Mouse (Mus musculus) small intestine, adult 2 months (tissue): ENCODE results near the gene Tcf7l1. TPM values are rescaled to one million over a fixed set of nuclear protein-coding genes. Genes with fewer than 3 reads are reported as not detected.

Experiments
- H3K27ac ChIP-seq: fragments of 200-500 bp; 2 replicates; pipeline ENCODE4 v1.5.1; 2012; ENCODE audit warnings: low read depth, low read length, control low read depth, inconsistent platforms; ENCODE audit not compliant: insufficient read depth
- H3K27me3 ChIP-seq: fragments of 200-500 bp; 2 replicates; pipeline ENCODE4 v1.6.1; 2012; ENCODE audit warnings: mild to moderate bottlenecking, moderate library complexity, low read length, inconsistent platforms; ENCODE audit not compliant: control insufficient read depth, insufficient read depth
- H3K36me3 ChIP-seq: fragments of 200-500 bp; 2 replicates; pipeline ENCODE4 v1.6.1; 2012; ENCODE audit warnings: mild to moderate bottlenecking, low read length, control low read depth, inconsistent platforms; ENCODE audit not compliant: control insufficient read depth, insufficient read depth
- H3K4me1 ChIP-seq: fragments of 200-500 bp; 2 replicates; pipeline ENCODE4 v1.6.1; 2012; ENCODE audit warnings: low read length, inconsistent platforms, mixed read lengths; ENCODE audit not compliant: control insufficient read depth, insufficient read depth, insufficient read length
- H3K4me3 ChIP-seq: fragments of 200-500 bp; 2 replicates; pipeline ENCODE4 v1.5.1; 2012; ENCODE audit warnings: low read depth, mild to moderate bottlenecking, control low read depth, inconsistent platforms, low read length, moderate library complexity
- CTCF ChIP-seq: fragments of 200-500 bp; IDR thresholded peaks from 2 replicates; pipeline ENCODE4 v1.5.1; 2012; ENCODE audit warnings: low read depth, mild to moderate bottlenecking, control low read depth, inconsistent platforms, low read length, moderate library complexity, mixed read lengths; ENCODE audit not compliant: insufficient replicate concordance, insufficient read length; ENCODE audit errors: extremely low read depth
- POLR2A ChIP-seq: fragments of 200-500 bp; IDR thresholded peaks from 2 replicates; pipeline ENCODE4 v1.6.1; 2012; ENCODE audit warnings: low read depth, mild to moderate bottlenecking, control low read depth, inconsistent platforms, low read length, moderate library complexity
- WGBS: fragments of 180-500 bp; shearing (Covaris S2); methylation state at CpG from one replicate; pipeline ENCODE4 v1.1.7; 2018; 5-methylcytosine and 5-hydroxymethylcytosine counted together
- polyA plus RNA-seq: library from polyadenylated mRNA; depleted of rRNA; stranded (reverse); fragments of >200 nt; gene quantifications from 2 replicates; pipeline ENCODE4 v1.2.3, GENCODE M21; 2012

The Tcf7l1 gene
- polyA plus RNA-seq, 1 experiment = 4.7 TPM

DNA sequence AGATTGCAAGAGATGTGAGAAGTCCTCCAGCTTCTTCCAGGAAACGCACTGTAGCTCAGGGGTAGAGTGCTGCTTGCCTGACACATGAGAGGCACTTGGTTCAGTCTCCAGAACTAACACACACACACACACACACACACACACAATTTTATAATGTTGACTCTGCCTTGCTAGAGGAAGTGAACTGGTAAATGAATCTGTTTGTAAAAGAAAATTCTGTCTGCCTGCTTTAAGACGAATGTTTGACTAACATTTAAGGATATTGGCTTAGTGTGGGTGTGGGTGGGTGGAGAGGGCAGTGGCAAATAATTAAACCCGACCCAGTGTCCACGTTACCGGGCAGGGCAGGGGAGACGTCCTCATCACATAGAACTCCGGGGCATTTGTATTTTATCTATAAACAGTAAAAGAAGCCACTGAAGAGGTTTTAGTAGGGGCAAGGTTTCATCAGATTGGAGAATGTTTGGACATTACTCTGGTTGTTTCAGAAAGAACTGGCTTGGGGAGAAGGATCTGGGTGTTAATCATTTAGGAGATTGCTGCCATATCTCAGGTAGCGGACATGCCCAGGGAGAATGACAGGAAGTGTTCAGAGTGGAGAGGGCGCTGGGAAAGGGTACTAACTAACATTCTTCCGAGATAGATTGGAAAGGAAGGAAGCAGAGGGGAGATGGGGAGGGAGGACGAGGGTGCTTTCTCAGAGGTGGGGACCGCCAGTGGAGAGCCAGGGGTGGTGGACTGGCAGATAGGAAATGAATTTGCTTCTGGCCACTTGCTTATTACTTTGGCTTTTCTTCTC, 169.1 kb downstream of the Tcf7l1 start:
- Histone ChIP-seq H3K4me3 (peak overlapping the region; percentile 43), H3K27ac (peak overlapping the region; percentile 90), H3K4me1 (peaks cover 10% of the 10 kb centered on the region), H3K36me3 (no peaks in the 10 kb centered on the region), H3K27me3 (no peaks in the 10 kb centered on the region)
- TF ChIP-seq CTCF (no peak), POLR2A (no peak)
- WGBS = 13% methylated on average over 12 of the region's 12 CpGs

DNA sequence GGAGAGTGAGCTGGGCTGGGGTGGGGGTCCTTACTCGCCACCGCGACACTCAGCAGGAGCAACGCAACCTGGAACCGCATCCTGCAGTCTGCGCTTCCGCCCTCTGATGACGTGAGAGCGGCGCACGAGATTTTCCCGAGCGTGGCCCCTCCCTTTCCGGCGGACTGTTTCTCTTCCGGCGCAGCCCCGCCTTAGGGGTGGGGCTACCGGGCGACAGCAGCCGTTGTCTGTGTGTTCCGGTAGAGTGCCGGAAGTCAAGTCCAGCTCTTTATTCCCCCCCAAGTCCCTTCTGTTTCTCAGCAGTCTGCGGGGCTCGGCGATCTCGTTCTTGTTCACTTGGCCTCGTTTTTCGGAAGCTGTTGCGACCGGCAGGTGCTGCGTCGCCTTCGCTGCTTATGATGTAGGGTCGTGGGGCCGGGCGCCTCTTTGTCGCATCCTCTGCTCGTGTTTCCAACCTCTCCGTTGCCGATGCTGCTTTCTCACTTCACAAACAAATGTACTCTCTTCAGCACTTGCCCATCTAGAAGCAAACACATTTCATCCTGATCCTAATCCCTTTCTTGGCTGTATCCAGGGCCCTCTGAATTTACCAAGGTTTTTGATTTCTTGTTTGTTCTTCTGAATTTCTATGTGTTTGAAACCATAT, 172.3 kb downstream of the Tcf7l1 start, which contains the start of gene Tgoln1:
Gene Tgoln1 (minus strand): TSS at position 358 of the 646 bp plus-strand sequence.
- 0% methylated on average over 41 of the region's 41 CpGs for WGBS

DNA sequence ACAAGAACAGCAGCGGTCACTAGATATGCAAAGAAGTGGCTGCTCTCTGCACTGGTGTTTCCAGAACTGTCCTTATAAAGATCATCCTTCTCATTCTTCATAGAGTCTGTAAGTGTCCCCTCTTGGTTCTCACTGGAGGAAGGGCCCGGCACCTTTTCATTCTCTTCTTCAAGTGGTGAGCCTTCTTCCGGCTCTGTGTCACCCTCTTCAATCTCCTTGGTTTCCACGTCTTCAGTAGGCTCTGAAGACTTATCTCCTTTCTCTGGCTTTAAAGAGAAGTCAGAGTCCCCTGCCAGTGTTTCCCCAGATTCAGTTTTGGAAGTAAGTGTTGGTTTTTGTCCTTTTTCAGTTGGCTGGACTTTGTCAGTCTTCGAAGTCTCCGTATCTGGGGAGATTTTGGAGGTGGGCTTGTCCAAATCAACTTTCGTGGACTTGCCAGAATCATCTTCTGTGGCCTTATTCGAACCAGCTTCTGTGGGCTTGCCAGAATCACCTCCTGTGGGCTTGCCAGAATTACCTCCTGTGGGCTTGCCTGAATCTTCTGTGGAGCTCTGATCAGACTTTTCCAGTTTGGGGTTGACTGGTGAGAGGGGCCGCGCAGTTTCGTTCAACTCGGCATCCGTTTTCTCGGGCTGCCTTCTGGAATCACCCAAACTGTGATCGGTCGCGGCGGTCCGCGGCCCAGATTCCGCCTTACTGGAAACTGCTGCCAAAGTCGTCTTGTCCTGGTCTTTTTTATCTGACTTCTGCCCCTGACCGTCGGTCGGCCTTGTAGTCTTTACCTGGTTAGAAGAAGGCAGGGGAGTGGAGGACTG, 173.3 kb downstream of the Tcf7l1 start:
- WGBS = 6% methylated on average over 25 of the region's 25 CpGs
- Histone ChIP-seq H3K27me3 (no peaks in the 10 kb centered on the region), H3K36me3 (peaks cover 21% of the 10 kb centered on the region), H3K4me3 (peak overlapping the region; percentile 96), H3K27ac (peak overlapping the region; percentile 28), H3K4me1 (peaks cover 7% of the 10 kb centered on the region)
- no peak for TF ChIP-seq POLR2A
- no peak for TF ChIP-seq CTCF

More for the DNA sequence above, 172.3 kb downstream of the Tcf7l1 start, which contains the start of gene Tgoln1:
- Histone ChIP-seq H3K27me3 (no peaks in the 10 kb centered on the region), H3K4me3 (peak within 1 kb of the TSS; percentile 96), H3K27ac (peak within 1 kb of the TSS; percentile 97), H3K4me1 (peaks cover 7% of the 10 kb centered on the region), H3K36me3 (peaks cover 15% of the 10 kb centered on the region)
- peak; percentile 91 for TF ChIP-seq POLR2A
- TF ChIP-seq CTCF = no peak

DNA sequence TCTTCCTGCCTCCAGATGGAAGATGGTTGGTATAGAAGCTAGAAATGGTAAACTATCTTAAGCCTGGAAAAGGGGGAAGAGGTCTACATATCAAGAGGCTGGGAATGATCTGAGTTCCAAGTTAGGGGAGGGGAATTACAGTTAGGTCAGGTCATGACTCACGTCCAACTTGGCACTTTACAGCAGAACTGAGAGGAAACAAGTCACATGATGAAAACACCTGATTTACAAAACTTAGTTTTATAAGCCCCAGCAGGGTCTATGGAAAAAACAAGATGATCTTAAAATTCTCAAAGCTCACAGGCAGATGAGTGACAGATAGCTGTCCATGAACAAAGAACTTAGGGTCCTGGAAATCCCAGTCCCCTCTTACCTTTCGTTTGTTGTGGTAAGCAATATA, 173.9 kb downstream of the Tcf7l1 start:
- Histone ChIP-seq H3K4me1 (peaks cover 5% of the 10 kb centered on the region; the same call in 1 of the 2 replicates), H3K4me3 (0 out of 2 replicates have a peak overlapping the region, but pooled peaks have one; percentile 96), H3K36me3 (peaks cover 26% of the 10 kb centered on the region), H3K27me3 (no peaks in the 10 kb centered on the region), H3K27ac (0 out of 2 replicates have a peak overlapping the region, but pooled peaks have one; percentile 18)
- no peak for TF ChIP-seq CTCF
- no peak for TF ChIP-seq POLR2A
- 24% methylated on average over 2 of the region's 2 CpGs for WGBS

DNA sequence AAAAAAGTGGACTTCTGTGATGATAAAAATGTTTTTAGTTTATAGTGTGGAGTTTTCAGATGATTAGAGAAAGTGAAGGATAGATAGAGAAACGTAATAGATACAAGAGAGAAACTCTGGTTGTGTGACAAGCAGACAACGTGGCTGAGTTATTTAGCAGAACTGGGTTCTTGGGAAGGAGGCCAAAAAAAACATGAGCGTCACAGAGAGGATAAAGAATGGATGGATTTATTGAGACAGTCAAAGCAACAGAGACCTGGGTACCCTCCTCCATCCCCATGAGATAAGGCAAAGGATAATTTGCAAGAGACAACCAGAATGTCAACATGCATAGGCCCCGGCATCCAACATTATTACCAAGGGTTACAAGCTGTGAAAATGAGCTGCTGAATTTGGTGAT, 178.8 kb downstream of the Tcf7l1 start:
- no peaks in the 10 kb centered on the region for H3K27me3 ChIP-seq

DNA sequence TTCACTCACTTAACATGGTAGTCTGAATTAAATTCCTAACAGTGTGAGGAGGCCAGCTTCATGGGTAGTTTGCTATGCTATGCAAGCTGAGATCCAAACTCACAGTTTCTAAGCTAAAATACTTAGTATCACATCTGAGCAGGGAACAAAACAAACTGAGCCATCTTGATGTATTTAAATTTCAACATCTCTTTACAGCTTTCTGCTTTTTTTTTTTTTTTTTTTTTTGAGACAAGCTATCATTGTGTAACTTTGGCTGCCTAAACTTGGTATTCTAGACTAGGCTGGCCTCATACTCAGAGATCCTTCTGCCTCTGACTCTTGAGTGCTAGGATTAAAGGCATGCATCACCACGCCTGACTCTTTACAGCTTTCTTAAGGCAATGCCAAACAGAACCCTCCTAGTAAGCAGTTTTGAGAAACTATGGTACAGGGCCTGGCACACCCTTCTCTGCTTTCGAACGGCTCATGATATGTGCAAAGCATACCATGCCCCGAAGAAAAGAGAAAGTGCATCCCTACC, 180.3 kb downstream of the Tcf7l1 start:
- Histone ChIP-seq H3K4me1 (peaks cover 5% of the 10 kb centered on the region; the same call in 1 of the 2 replicates), H3K36me3 (peaks cover 72% of the 10 kb centered on the region), H3K4me3 (no peak overlapping the region), H3K27ac (no peak overlapping the region), H3K27me3 (no peaks in the 10 kb centered on the region)
- TF ChIP-seq CTCF (no peak), POLR2A (no peak)
- 75% methylated on average over 4 of the region's 4 CpGs for WGBS

More for the DNA sequence above, 178.8 kb downstream of the Tcf7l1 start:
- TF ChIP-seq CTCF (no peak), POLR2A (no peak)
- no peak overlapping the region for H3K4me3 ChIP-seq
- no peak overlapping the region for H3K27ac ChIP-seq
- H3K4me1 ChIP-seq = peaks cover 5% of the 10 kb centered on the region; the same call in 1 of the 2 replicates
- H3K36me3 ChIP-seq = peaks cover 63% of the 10 kb centered on the region
- 62% methylated on average over 4 of the region's 4 CpGs for WGBS
